Mouse (Mus musculus) spleen, postnatal 10 days (tissue): Measurements from ENCODE around the gene Zscan18.
A peak's percentile ranks its signal among the peaks of the same experiment; 100 is the strongest.
"Not testable (repeated sequence)": the region's sequence is repeated elsewhere in the genome, so short reads cannot be mapped to it uniquely, and the experiment has no call there.

ENCODE experiments used
- DNase-seq, 2 experiments: peaks; one replicate each; pipeline ENCODE4 v3.0.0; 2021 to 2022; ENCODE audit warnings: low spot score in 2 of 2

The Zscan18 gene

DNA sequence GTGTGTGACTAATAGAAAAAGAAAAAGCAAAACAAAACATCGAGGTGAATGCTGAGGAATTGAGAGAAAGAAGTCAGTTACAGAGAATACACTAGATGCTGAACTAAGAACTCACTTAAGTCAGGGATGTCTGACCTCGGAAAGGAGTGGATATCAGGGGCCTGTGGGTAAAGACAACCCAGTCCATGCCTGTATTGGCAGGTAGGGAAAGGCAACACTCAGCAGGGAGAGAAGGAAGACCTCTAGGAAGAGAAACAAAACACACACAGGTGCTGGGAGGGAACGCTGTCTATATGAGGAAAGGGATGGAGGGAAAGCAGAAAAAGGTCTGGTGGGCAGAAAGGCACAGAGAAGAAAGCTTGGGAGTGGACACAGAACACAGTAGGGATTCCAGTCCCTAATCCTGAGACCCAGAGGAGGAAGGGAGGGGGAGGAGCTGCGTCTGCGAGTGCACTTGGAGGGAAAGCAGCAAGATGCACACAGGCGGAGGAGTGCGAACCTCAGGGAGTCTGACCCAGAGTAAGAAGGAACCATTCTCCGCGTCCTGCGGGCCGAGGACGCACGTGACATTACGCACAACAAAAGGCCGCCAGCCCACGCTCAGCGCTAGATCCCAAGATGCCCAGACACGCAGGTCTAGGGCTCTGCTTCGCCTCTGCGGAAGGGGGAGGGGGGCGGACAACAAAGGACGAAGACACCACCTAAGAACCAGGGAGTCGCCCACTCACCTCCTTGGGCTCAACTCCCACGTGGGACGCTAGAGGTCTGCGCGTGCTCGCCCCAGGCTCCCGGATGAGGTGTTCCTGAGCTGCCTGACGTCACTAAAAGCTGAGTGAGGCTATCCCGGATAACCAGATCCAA is at the start of gene Zscan18:
Gene Zscan18, minus strand, starts transcription at position 770 of the 861 bp plus-strand sequence.
- DNase-seq = peak; percentile 9 to 36

DNA sequence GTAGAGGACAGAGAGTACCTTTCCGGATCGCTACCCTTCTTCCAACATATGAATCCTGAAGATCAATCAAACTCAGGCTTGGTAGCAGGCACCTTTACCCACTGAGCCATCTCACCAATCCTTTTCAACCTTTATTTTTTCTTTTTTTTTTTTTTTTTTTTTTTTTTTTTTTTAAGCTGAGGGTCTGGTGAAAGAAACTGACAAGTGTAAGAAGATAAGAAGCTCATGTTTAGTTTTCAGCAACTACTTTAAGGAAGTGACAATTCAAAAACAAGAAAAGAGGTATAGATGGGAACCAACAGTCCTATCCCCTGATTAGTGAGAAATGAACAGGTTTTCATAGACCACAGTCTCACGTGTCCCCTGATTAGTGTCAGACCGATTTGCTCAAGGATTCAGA is 32.3 kb upstream of the Zscan18 start:
- DNase-seq = no peak

DNA sequence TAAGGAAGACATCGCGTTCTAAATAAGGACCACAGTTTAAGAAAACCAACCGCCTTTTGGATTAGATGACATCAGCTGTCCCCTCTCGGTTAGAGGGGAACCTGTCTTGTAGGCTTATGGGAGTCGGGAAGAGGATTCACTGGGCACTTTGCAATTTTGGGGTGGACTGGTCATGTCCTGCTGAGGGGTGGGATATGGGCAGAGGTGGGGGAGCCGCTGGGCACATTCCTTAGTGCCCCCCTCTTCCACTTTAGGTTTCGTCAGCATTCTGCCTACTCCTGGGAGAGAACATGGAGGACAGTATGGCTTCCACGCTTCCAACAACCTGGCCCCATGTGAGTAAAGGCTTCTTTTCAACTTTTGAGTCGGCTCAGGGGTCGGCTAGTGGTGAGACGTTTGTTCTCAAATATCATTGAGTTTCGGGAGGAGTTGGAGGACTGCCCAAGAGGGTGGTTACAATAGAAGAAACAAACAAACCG is 31.8 kb upstream of the Zscan18 start:
- DNase-seq = peak in 1 of 2 experiments; percentile 22

DNA sequence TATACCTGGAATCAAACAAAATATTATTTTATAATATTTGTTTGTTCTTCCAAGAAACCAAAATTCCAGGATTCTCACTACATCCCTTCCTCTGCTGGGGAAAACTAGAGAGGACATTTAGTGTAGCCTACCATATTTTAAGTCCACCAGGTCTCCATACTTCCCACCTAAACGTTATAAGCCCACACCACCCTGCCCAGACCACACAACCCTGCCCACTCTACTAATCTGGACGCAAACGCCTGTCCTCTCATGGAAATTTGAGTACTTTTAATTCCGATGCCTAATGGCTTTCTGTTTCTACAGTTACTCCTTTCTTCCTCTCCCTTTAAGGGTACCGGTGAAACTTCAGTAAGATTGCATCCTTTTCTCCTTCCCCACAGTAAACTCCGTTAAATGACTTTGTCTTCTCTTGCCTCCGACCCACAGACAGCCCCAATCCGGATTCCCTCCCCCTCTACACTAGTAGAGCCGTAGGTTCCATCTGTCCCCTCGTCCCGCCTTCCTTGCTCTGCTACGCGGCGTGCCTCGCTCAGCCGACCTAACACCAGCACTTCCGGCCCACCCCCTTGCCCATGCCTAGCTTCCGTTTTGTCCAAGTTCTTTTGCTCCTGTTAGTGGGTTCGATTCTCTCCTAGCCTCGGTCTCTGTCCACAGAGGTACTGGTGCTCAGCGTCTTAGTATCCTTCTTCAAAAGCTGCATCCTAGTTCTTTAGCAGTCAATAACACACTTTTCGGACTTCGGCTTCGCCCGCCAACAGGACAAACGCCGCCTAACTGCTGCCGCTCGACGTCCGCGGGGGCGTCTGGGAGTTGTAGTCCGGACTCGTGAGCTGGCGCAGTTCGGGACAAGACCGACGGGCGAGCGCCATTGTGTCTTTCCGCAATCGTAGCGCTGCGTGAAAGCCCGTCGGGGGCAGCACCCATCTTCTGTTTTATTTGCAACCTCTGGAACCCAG is 31.0 kb upstream of the Zscan18 start, which contains the start of gene Zfp110:
Gene Zfp110, plus strand, starts transcription at position 600 of the 959 bp plus-strand sequence.
- DNase-seq = peak; percentile 86 to 94

DNA sequence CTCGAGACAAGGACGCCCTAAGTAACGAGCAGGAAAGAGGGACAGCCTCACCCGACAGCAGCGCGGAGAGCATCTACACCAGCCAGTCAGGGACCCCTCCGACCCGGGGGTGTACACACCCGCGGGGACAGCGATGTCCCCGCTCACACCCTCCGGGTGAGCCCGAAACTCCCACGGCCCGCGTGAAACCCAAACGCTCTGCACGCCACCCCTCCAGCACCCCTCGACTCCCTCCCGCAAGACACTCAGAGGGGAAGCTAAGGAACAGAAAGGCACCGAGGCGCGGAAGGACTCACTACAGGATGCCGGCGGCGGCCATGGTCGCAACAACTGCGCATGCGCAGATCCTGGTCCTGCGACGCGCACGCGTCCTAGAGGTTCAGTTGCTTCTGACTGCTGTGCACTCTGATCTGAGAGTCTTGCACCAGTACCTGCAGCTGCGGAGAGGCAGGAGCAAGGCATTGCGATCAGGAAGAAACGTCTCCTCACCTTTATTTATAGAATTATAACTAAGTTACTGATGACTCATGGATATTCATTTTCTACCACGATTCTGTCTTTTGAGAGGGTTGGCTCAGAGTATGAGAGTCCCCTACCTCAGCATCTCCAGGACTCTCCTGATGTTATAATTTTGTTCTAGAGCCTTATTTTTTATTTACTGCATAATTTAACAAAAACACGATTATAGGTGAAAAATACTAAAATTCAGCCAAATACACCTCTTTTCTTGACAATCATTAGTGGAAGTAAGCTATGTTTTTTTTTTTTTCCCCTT is 15.3 kb upstream of the Zscan18 start, which contains the start of gene Zfp329:
Gene Zfp329, minus strand, starts transcription at position 338 of the 775 bp plus-strand sequence.
- peak; percentile 85 to 93 for DNase-seq

DNA sequence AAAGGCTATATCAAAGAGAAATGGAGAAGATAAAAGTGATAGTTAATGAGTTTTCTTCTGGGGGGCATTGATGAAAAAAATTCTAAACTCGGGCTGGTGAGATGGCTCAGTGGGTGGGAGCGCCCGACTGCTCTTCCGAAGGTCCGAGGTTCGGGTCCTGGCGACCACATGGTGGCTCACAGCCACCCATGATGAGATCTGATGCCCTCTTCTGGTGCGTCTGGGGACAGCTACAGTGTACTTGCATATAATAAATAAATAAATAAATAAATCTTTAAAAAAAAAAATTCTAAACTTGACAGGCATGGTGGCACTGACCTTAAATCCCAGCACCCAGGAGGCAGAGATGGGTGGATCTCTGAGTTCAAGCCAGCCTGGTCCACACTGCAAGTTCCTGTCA is 12.1 kb upstream of the Zscan18 start:
- DNase-seq = no peak

DNA sequence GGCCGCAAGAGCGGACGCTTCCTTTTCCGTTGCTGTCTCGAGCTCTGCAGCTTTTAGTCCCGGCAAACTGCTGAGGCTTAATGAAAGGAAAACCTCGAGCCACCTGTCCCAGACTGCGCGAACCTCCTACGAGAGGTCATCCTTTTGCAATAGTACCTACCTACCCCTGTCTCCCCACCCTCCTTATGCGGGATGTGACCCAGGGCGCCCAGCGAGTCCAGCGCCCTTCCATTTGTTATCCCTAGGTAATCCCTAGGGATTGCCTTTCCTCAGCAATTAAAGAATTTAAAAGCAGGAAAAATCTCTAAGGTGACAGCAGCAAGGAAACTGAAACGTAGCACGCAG is 264 bp upstream of the Zscan18 start:
- DNase-seq = no peak

DNA sequence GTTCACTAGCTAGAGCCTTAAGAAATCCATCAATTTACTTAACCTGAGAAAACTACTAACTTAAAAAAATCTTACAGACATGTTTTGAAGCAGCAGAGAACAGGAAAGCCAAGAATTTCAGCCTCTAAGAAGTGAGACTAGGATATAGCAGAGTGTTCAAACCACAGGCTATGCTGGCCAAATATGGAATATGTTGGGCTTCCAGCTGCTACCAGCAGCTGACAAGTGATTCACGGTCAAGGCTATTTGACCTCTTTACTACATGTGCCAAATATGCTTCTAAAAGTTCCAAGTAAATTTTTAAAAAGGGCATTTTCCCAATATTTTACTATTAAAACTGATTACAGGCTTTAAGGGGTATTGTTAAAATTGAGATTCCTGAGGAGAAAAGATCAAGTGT is 3.9 kb downstream of the Zscan18 start:
- DNase-seq = no peak

DNA sequence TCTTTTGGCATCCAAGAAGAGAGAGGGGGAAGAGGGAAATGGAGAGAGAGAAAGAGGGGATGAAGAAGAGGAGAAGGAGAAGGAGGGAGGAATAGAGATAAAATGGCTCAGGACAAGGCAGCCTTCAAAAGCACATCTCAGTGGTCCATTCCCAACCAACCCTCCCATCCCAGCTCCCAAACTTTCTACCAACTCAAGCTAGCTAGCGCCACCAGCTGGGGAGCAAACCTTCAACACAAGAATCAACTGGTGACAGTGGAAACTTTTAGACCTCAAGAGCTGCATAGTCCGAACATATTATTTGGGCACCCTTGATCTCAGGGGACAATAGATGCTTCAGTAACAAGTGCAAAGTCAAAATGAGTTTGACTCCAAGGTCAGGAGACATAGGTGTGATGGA is 5.5 kb downstream of the Zscan18 start:
- DNase-seq = no peak

DNA sequence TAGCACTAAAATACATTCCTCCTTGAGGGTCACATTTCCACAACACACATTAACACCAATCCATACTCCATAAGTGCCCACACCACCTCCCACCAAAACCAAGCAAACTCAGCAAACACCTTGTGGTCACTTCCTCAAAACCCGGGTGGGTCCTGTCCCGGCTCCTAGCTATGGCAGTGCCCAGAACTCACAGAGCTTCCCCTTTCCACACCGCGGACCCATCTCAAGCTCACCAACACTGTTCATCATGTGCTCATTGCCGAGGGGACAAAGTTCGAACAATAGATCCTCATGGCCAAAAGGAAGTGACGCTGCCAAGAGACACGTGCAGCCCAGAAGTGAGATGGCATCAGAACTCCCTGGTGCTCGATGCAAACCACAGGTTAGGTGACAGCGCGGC is 10.8 kb downstream of the Zscan18 start:
- not testable (repeated sequence) for DNase-seq

DNA sequence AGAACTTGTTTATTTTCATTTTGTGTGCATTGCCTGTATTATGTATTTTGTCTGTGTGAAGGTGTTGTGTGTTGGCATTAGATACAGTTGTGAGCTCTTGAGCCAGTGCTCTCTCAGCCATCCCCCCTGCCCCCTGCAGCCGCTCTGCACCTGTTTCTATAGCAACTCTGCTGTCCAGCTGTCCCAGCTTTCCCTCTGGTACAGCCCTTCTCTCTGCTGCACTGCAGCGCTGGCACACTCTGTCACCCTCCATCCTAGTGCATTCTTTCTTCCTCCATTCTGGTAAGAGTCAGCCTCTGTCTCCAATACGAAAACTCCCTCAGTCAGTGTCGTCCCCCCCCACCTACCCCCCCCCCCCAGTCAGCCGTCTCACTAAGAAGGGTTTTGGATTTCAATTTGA is 15.4 kb downstream of the Zscan18 start:
- no peak for DNase-seq

DNA sequence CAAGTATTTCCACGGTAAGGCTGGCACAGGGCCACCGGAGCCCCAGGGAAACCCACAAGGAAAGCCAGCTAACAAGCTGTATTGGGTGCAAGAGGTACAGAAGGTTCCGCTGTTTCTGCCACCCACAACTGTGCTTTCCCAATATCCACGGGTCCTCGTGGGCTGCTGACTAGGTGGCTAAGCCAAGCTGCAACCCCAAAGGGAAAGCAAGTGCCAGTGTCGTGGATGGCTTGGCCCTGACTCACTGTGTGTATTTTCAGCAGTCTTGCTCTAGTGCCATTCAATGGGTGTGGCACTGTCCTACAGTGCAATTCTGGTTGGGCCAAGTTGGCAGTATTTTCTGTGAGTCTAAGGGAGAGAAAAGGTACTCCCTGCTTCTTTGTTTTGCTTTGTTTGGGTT is 16.1 kb downstream of the Zscan18 start:
- DNase-seq = no peak

DNA sequence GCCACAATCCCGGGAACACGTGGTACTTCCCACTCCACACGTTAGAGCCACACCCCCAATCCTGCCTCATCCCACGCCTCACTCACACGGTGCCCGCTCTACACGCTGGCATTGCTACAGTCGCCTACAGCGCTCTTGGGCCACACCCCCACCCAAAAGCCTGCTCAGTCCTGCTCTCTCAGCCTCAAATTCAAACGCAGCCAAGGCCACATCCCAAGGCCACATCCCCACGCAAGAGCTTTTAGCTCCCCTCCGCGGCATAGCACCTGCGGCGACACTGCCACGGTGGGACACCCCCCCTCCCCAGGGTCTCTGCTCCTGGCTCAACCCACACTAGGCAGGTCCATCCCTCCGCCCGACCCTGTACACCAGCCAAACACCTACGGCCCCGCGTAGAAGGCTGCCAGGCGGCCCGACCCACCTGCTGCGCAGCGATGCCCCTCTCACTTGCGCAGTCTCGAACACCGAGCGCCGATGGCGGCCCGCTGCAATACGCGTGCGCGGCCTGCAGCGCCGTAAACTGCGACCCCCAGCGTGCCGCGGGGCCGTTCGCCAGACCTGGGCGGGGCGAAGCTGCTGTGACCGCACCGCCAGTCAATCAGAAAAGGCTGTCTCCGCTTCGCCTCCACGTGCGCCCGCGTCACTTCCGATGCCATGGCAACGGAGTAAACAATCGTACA is 23.1 kb downstream of the Zscan18 start:
- DNase-seq = peak; percentile 10 to 73

DNA sequence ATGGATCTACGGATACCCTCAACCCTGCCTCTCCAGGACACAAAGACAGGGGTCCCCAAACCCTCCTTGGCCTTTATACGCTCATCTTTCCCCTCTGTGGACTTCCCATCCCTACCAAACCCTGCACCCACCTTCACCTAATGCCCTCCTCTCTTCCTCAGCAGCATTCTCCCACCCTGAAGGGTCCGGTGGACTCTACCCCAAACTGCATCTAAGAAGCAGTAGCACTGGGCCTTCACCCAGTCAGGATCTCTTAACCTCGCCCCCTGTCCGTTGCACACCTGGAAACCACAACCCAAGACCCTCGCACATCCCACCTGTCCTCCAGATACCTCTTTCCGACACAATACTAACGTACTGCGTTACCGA is 23.7 kb downstream of the Zscan18 start:
- no peak for DNase-seq

DNA sequence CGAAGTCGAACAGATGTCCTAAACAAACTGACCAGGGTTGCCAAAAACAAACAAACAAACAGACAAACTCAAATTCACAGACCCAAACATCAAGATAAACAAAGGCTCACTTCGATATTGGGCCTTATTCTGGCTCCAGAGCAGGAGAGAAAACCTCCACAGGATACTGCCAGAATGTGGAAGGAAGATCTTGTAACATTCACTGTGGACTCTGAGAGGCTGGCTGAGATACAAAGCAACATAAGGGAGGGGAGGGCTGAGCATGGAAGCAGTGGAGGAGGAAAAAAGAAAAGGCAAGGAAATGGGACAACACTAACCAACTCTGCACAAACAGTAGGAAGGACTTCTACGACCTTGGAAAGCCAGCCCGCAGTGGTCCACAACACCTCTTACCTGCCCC is 24.3 kb downstream of the Zscan18 start:
- DNase-seq = no peak

DNA sequence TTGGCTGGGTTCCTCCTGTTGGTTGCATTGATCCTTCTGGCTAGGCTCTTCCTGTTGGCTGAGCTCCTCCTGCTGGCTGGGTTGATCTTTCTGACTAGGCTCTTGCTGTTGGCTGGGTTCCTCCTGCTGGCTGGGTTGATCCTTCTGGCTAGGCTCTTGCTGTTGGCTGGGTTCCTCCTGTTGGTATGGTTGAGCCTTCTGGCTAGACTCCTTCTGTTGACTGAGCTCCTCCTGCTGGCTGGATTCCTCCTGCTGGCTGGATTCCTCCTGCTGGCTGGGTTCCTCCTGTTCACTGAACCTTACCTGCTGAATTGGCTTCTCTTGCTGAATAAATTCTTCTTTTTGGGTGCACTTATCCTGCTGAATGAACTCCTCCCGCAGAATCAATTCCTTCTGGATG is 28.8 kb downstream of the Zscan18 start:
- DNase-seq = no peak

DNA sequence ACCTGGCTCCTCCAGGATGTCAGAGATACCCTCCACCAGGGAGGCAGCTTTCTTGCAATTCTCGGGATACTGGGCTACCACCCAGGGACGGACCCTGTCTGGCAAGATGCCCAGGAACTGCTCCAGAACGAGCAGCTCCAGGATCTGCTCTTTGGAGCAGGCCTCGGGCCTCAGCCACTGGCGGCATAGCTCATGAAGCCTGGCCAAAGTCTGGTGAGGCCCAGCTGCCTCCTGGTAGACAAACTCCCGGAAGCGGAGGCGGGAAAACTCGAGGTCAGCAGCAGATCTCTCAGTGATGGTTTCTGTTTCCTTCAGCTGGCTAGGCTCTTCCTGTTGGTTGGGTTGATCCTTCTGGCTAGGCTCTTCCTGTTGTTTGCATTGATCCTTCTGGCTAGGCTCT is 29.3 kb downstream of the Zscan18 start:
- no peak for DNase-seq

DNA sequence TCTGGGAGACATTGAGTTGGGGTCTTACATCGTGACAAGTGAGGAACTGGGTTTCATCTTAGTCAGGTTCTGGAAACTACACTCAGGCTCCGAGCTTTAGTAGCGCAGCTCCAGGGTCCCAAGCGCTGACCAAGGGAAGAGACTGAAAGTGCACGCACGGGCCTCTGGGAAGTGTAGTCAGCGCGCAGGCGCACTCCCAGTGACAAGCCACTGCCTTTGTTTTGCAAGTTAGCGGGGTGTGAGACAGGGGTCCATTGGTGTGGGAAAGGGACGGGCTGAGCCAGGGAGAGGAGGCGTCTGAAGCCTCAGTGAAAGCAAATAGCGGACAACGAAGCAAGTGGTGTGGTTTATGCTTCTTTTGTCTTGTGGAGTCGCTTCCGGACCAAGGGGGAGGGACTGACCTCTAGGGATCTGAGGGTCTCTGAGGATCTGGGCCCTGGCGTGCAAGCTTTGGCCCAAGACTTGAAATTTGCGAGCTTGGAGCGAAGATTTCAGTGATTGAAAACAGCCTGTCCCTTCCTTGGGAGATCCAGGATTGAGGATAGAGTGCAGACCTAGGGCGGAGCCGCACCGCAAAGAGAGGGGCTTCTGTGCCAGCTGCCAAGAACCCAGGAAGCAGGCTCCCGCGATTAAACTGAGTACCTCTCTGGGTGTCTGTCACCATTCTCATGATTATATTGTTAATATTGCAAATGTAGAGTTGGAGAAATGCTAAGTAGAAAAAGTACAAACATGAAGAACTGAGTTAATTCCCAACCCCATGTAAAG is 53.8 kb downstream of the Zscan18 start:
- DNase-seq = no peak

DNA sequence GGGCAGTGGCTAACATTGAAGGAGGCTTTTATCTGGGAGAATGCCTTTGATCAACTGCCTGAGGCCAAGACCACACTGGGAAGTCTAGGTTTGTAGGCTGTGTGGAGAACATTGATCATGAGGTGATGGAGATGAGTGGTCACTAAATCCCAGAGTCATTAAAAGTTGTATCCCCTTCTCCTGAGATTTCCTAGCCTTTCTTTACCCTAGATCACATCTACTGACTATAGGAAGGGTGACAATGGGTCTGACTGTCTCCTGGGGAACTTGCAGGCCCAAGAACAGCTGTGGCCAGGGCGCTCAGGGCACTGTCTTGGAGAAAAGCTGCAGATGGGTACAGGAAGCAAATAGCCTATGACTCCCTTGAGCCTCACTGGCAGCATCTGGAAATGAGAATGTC is 68.5 kb downstream of the Zscan18 start, which contains the start of gene Vmn2r56:
Gene Vmn2r56, minus strand, starts transcription at position 101 of the 400 bp plus-strand sequence.
- no peak for DNase-seq
